Mouse (Mus musculus): ENCODE results near the gene Gm17660. TPM values are rescaled to one million over a fixed set of nuclear protein-coding genes. Genes with fewer than 3 reads are reported as not detected.

The Gm17660 gene
- total and polyA plus RNA-seq, 3 experiments, result not detected

DNA sequence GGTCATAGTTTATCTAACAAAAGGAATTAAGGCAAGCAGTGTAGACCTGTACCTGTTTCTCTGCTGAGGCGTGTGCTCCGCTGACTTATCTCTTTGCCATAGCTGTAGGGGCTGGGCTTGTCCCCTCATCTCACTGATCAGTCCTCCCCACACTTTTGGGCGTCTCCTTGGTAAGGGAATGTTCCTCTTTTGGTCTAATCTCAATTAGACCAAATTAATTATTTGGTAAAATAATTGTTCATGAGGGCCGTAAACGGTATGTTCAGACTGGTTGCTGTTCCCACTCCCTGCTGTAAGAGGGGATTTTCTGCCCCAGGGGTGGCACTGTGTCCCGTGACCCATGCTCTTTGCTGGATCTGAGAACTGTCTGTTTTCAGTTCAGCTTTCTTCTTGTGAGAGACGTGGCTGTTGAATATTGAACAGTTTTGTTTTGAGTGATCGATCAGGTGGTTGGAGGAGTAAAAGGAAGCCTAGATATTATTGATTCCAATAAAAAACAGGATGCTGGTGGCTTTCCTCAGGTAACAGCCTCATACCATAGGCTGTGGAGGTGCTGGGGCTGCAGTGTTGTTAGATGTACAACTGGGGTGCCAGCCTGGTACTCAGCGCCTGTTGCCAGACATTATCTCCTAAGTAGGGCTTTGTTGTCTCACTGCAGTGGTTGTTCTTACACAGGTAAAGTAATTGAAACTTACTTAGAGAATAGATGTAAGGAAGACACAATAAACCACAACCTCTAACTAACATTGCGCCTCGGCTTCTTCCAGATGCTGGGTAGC lies 14.4 kb downstream of the Gm17660 start:
- H3K27ac ChIP-seq (ENCODE audit: control insufficient read depth, low read depth, low read length), result peak overlapping the region; percentile 92
- peak overlapping the region; percentile 47 for H3K9ac ChIP-seq (ENCODE audit: control insufficient read depth, low read depth, low read length, poor library complexity, severe bottlenecking)
- DNase-seq (ENCODE audit: low read depth, low spot score), result peak; percentile 85
- no peaks in the 10 kb centered on the region for H3K79me2 ChIP-seq (ENCODE audit: control insufficient read depth, insufficient read depth, low read length, poor library complexity)
- H3K36me3 ChIP-seq (ENCODE audit: control insufficient read depth in 1 of 2, insufficient read depth in 2 of 2, low read length in 2 of 2), result peaks cover 8 to 25% of the 10 kb centered on the region in 2 experiments
- H3K4me3 ChIP-seq (ENCODE audit: control insufficient read depth in 1 of 2, insufficient read depth in 1 of 2, low read depth in 2 of 2, low read length in 2 of 2), result no peak overlapping the region
- peaks cover 15 to 20% of the 10 kb centered on the region in 2 experiments for H3K4me1 ChIP-seq (ENCODE audit: control insufficient read depth in 1 of 2, insufficient read depth in 2 of 2, low read length in 2 of 2)
- TF ChIP-seq MAFK (IDR thresholded peaks at IDR 0.05; ENCODE audit: borderline replicate concordance, low read depth, low read length) (no peak), CHD2 (IDR thresholded peaks at IDR 0.05; ENCODE audit: low read length) (no peak), ETS1 (IDR thresholded peaks at IDR 0.05; ENCODE audit: low read depth, low read length) (peak; percentile 55; the same call in 1 of the 2 replicates), SIN3A (IDR thresholded peaks at IDR 0.05; ENCODE audit: low read length) (no peak; the same call in 1 of the 2 replicates), KAT2A (conservative IDR thresholded peaks at IDR 0.05; ENCODE audit: low read depth, low read length) (no peak), BHLHE40 (IDR thresholded peaks at IDR 0.05; ENCODE audit: borderline replicate concordance, low read depth, low read length) (no peak), JUND (IDR thresholded peaks at IDR 0.05; ENCODE audit: low read depth, low read length) (no peak), TBP (IDR thresholded peaks at IDR 0.05; ENCODE audit: low read depth, low read length) (peak; percentile 57), CHD1 (IDR thresholded peaks at IDR 0.05; ENCODE audit: low read depth, low read length) (no peak), ZKSCAN1 (IDR thresholded peaks at IDR 0.05; ENCODE audit: low read depth, low read length) (no peak), MEF2A (IDR thresholded peaks at IDR 0.05; ENCODE audit: extremely low read depth, insufficient replicate concordance, low read depth, low read length, poor library complexity, severe bottlenecking) (no peak), ZC3H11A (IDR thresholded peaks at IDR 0.05; ENCODE audit: low read depth, low read length) (no peak), TAL1 (IDR thresholded peaks at IDR 0.05; ENCODE audit: low read length) (peak; percentile 49; the same call in 1 of the 2 replicates), UBTF (IDR thresholded peaks at IDR 0.05; ENCODE audit: borderline replicate concordance, insufficient read depth, low read depth, low read length) (no peak), TCF12 (IDR thresholded peaks at IDR 0.05; ENCODE audit: low read depth, low read length) (peak; percentile 71), EP300 (IDR thresholded peaks at IDR 0.05; ENCODE audit: low read depth in 1 of 2, low read length in 2 of 2) (peak; percentile 83), HCFC1 (IDR thresholded peaks at IDR 0.05; ENCODE audit: low read depth, low read length) (no peak), SMC3 (IDR thresholded peaks at IDR 0.05; ENCODE audit: low read depth, low read length) (no peak), MYB (IDR thresholded peaks at IDR 0.05; ENCODE audit: low read depth, low read length) (no peak), E2F4 (IDR thresholded peaks at IDR 0.05; ENCODE audit: borderline replicate concordance, low read depth, low read length) (no peak), POLR2AphosphoS2 (IDR thresholded peaks at IDR 0.05; ENCODE audit: low read length) (no peak), CTCF (IDR thresholded peaks at IDR 0.05 in 2 of 3, conservative IDR thresholded peaks at IDR 0.05 in 1 of 3; ENCODE audit: control insufficient read depth in 1 of 3, insufficient read depth in 1 of 3, low read depth in 2 of 3, low read length in 3 of 3, poor library complexity in 1 of 3, severe bottlenecking in 1 of 3) (no peak), RCOR1 (IDR thresholded peaks at IDR 0.05; ENCODE audit: low read depth, low read length) (peak; percentile 3; the same call in 1 of the 2 replicates), MYC (IDR thresholded peaks at IDR 0.05; ENCODE audit: low read depth, low read length) (no peak), POLR2AphosphoS5 (IDR thresholded peaks at IDR 0.05; ENCODE audit: borderline replicate concordance, low read depth, low read length) (no peak), MXI1 (IDR thresholded peaks at IDR 0.05; ENCODE audit: low read depth, low read length) (no peak; the same call in 1 of the 2 replicates), MAZ (IDR thresholded peaks at IDR 0.05; ENCODE audit: low read depth, low read length) (no peak), GATA1 (IDR thresholded peaks at IDR 0.05; ENCODE audit: low read depth, low read length) (peak; percentile 85), ZNF384 (IDR thresholded peaks at IDR 0.05; ENCODE audit: low read depth, low read length) (no peak), POLR2A (IDR thresholded peaks at IDR 0.05; ENCODE audit: control insufficient read depth in 1 of 2, insufficient read depth in 1 of 2, low read depth in 1 of 2, low read length in 2 of 2, poor library complexity in 1 of 2) (no peak), NRF1 (IDR thresholded peaks at IDR 0.05; ENCODE audit: insufficient read depth, low read depth, low read length, poor library complexity, severe bottlenecking) (no peak)
- H3K9me3 ChIP-seq (replicated peaks; ENCODE audit: insufficient read depth, low read length), result no peaks in the 10 kb centered on the region
- no peaks in the 10 kb centered on the region for H3K27me3 ChIP-seq (ENCODE audit: control insufficient read depth in 1 of 2, insufficient read depth in 2 of 2, low read length in 2 of 2)
